Comparison of ENCODE assay signal across 24 mouse cellular contexts in genomic region chr12:110797202-110797601, GRCm38 (mm10). TPM values are rescaled to one million over a fixed set of nuclear protein-coding genes. Genes with fewer than 3 reads are reported as not detected.
A peak's percentile ranks its signal among the peaks of the same experiment; 100 is the strongest.
DNase-seq lines count a peak whose midpoint lies in the region; ATAC-seq and TF ChIP-seq lines count a peak whose summit lies in the region.
"Had no signal": no experiment of that assay in that cellular context is flagged by ENCODE, and none has a peak within 500 bp of the region (broad histone marks: within the 10 kb centered on the region; RNA-seq: fewer than 3 reads in every experiment).

No protein-coding gene starts in this region.

- no peak overlapping the region for H3K4me3 ChIP-seq in heart, embryonic 16.5 days (ENCODE audit: low read length)
- H3K4me3 ChIP-seq in layer of hippocampus, adult 2 months, result no peak overlapping the region
- H3K4me3 ChIP-seq in neural tube, embryonic 15.5 days (replicated peaks), result no peak overlapping the region
- H3K4me3 ChIP-seq: embryonic facial prominence, embryonic 10.5 days; embryonic facial prominence, embryonic 15.5 days; forebrain, embryonic 12.5 days; hindbrain, embryonic 13.5 days; limb, embryonic 12.5 days; liver, embryonic 15.5 days; neural tube, embryonic 12.5 days had no signal

- no peak overlapping the region for H3K4me2 ChIP-seq in heart, embryonic 16.5 days (ENCODE audit: low read depth, low read length)
- no peak overlapping the region for H3K4me2 ChIP-seq in neural tube, embryonic 15.5 days
- H3K4me2 ChIP-seq: embryonic facial prominence, embryonic 15.5 days; forebrain, embryonic 12.5 days; hindbrain, embryonic 13.5 days; limb, embryonic 12.5 days; liver, embryonic 15.5 days; lung, embryonic 14.5 days; midbrain, embryonic 11.5 days; neural tube, embryonic 12.5 days had no signal

- no peaks in the 10 kb centered on the region for H3K27me3 ChIP-seq in heart, embryonic 16.5 days (ENCODE audit: control insufficient read depth, insufficient read depth, low read length)
- no peaks in the 10 kb centered on the region for H3K27me3 ChIP-seq in neural tube, embryonic 15.5 days (replicated peaks)
- H3K27me3 ChIP-seq: embryonic facial prominence, embryonic 15.5 days; forebrain, embryonic 12.5 days; hindbrain, embryonic 13.5 days; limb, embryonic 12.5 days; liver, embryonic 15.5 days; neural tube, embryonic 12.5 days had no signal

- peak overlapping the region; percentile 62; the same call in 1 of the 2 replicates for H3K27ac ChIP-seq in heart, embryonic 16.5 days (ENCODE audit: low read length)
- peak overlapping the region; percentile 39; the same call in 1 of the 2 replicates for H3K27ac ChIP-seq in layer of hippocampus, adult 2 months
- no peak overlapping the region for H3K27ac ChIP-seq in neural tube, embryonic 15.5 days (replicated peaks)
- H3K27ac ChIP-seq: embryonic facial prominence, embryonic 10.5 days; embryonic facial prominence, embryonic 15.5 days; forebrain, embryonic 12.5 days; limb, embryonic 12.5 days; liver, embryonic 15.5 days; neural tube, embryonic 12.5 days had no signal

- DNase-seq in heart, adult 18-20 months, result no peak
- no peak for DNase-seq in layer of hippocampus, adult 2 months (ENCODE audit: low spot score in 2 of 2)
- no peak for DNase-seq in layer of hippocampus, adult 18-20 months (ENCODE audit: low spot score in 2 of 2)
- DNase-seq in NIH3T3 (ENCODE audit: low read depth), result peak; percentile 25
- no peak for DNase-seq in spleen, postnatal 14 days (ENCODE audit: low spot score in 2 of 2)
- DNase-seq: cerebellum, adult 11-12 months; cerebellum, adult 9-11 months; forebrain, postnatal 0 days; lung, embryonic 14.5 days; thymus, postnatal 4 days had no signal

- ATAC-seq in heart, embryonic 16.5 days (replicated peaks; ENCODE audit: extremely low read depth, insufficient read depth, low FRiP score), result no peak
- ATAC-seq in neural tube, embryonic 15.5 days (ENCODE audit: low FRiP score), result no peak
- ATAC-seq: forebrain, postnatal 0 days; midbrain, embryonic 16.5 days had no signal

- TF ChIP-seq CTCF in layer of hippocampus, adult 2 months (conservative IDR thresholded peaks at IDR 0.05), result no peak

- no peaks in the 10 kb centered on the region for H3K36me3 ChIP-seq in heart, embryonic 16.5 days (ENCODE audit: control insufficient read depth, insufficient read depth)
- peaks cover 6% of the 10 kb centered on the region; the same call in 1 of the 2 replicates for H3K36me3 ChIP-seq in neural tube, embryonic 15.5 days

- H3K4me1 ChIP-seq in heart, embryonic 16.5 days (ENCODE audit: control insufficient read depth, insufficient read depth, low read length), result peaks cover 13% of the 10 kb centered on the region
- H3K4me1 ChIP-seq in neural tube, embryonic 15.5 days, result peaks cover 12% of the 10 kb centered on the region; the same call in 1 of the 2 replicates
- H3K4me1 ChIP-seq: limb, embryonic 12.5 days; neural tube, embryonic 12.5 days had no signal

- no peaks in the 10 kb centered on the region for H3K9me3 ChIP-seq in heart, embryonic 16.5 days (replicated peaks; ENCODE audit: control insufficient read depth, low read length)
- H3K9me3 ChIP-seq in neural tube, embryonic 15.5 days (replicated peaks), result no peaks in the 10 kb centered on the region
- H3K9me3 ChIP-seq: embryonic facial prominence, embryonic 10.5 days; embryonic facial prominence, embryonic 15.5 days; forebrain, embryonic 12.5 days; G1E; hindbrain, embryonic 13.5 days; limb, embryonic 12.5 days; liver, embryonic 15.5 days; neural tube, embryonic 12.5 days had no signal

- WGBS in heart, embryonic 16.5 days, result 82% methylated on average over 6 of the region's 6 CpGs
- 83% methylated on average over 6 of the region's 6 CpGs for WGBS in neural tube, embryonic 15.5 days

- H3K9ac ChIP-seq in heart, embryonic 16.5 days (ENCODE audit: low read length), result no peak overlapping the region
- no peak overlapping the region for H3K9ac ChIP-seq in neural tube, embryonic 15.5 days (replicated peaks)
- H3K9ac ChIP-seq: embryonic facial prominence, embryonic 15.5 days; forebrain, embryonic 12.5 days; forebrain, postnatal 0 days; hindbrain, embryonic 13.5 days; limb, embryonic 12.5 days; liver, embryonic 15.5 days; lung, embryonic 14.5 days; neural tube, embryonic 12.5 days had no signal

RNA-seq across cellular contexts. Expression of gene Mok, which starts 43.5 kb away (rescaled TPM):
- polyA plus RNA-seq in heart, embryonic 16.5 days (2015; fragmentation: Nextera tagmentation; extraction: Ambion mirVana), result 3.9 and 4.2 TPM in 2 replicates
- total RNA-seq in heart, adult 18-20 months (2021), result 1 to 10 TPM in 1 of 2 experiments, under 1 TPM in 1; 0.80 to 1.4 TPM
- total RNA-seq in layer of hippocampus, adult 2 months (2021), result 10 to 100 TPM; 10.4 to 13.7 TPM
- 10 to 100 TPM in 1 of 2 experiments, 1 to 10 TPM in 1; 9.6 to 11.9 TPM for total RNA-seq in layer of hippocampus, adult 18-20 months (2021)
- polyA plus RNA-seq in neural tube, embryonic 15.5 days (2015; fragmentation: Nextera tagmentation; extraction: Ambion mirVana), result 10.8 and 12.3 TPM in 2 replicates
- total RNA-seq: common myeloid progenitor, adult 5-6 weeks had no signal
- polyA plus RNA-seq: liver, adult 2 months had no signal

RNA-seq across cellular contexts. Expression of gene Zfp839, which starts 52.9 kb away (rescaled TPM):
- 4.9 and 5.1 TPM in 2 replicates for polyA plus RNA-seq in heart, embryonic 16.5 days (2015; fragmentation: Nextera tagmentation; extraction: Ambion mirVana)
- 10 to 100 TPM; 10.3 to 11.4 TPM for total RNA-seq in heart, adult 18-20 months (2021)
- total RNA-seq in layer of hippocampus, adult 2 months (2021), result 10 to 100 TPM; 12.8 to 13.2 TPM
- total RNA-seq in layer of hippocampus, adult 18-20 months (2021), result 10 to 100 TPM; 10.4 to 11.4 TPM
- 5.0 and 5.1 TPM in 2 replicates for polyA plus RNA-seq in neural tube, embryonic 15.5 days (2015; fragmentation: Nextera tagmentation; extraction: Ambion mirVana)

RNA-seq across cellular contexts. Expression of gene Wdr20, which starts 59.5 kb away (rescaled TPM):
- polyA plus RNA-seq in heart, embryonic 16.5 days (2015; fragmentation: Nextera tagmentation; extraction: Ambion mirVana), result 15.8 and 18.0 TPM in 2 replicates
- 10 to 100 TPM; 31.0 to 32.1 TPM for total RNA-seq in heart, adult 18-20 months (2021)
- 10 to 100 TPM; 43.5 to 49.9 TPM for total RNA-seq in layer of hippocampus, adult 2 months (2021)
- 10 to 100 TPM; 44.7 to 50.9 TPM for total RNA-seq in layer of hippocampus, adult 18-20 months (2021)
- 23.2 and 24.2 TPM in 2 replicates for polyA plus RNA-seq in neural tube, embryonic 15.5 days (2015; fragmentation: Nextera tagmentation; extraction: Ambion mirVana)

Comparison
In these comparisons a context has a peak if more than half of its experiments do, and no peak if none do; other contexts are left out.
1. RNA of gene Mok, which starts 43.5 kb away (total RNA-seq): 10.4 to 13.7 TPM in layer of hippocampus, adult 2 months and 9.6 to 11.9 TPM in layer of hippocampus, adult 18-20 months; 0.80 to 1.4 TPM in heart, adult 18-20 months; every median in the first group is over 4 times any median in the second.